Mouse (Mus musculus): ENCODE results near the gene Ralgps1.

DNA sequence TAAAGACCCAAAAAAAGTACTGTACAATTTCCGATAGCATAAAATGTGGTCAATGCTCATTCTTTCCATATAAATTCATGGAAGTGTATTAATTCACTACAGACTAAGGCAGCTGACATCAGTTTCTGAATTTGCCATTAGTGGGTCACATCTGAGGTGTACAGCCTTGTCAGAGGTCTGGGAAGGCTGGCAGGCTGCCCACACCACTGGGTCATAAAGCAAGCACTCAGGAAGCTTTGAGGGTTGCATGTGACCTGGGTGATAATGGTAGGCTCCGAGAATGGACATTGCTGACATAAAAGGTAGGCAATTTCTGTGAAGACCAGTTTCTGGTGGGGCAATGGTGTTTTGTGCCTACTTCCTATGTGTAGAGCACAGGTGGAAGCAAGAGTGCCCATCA is 183.4 kb downstream of the Ralgps1 start:
- TF ChIP-seq POLR2A (IDR thresholded peaks at IDR 0.05; ENCODE audit: extremely low read depth, insufficient read depth, low read length), result no peak
- TF ChIP-seq CTCF (IDR thresholded peaks at IDR 0.05; ENCODE audit: extremely low read depth, insufficient read depth, low read length), result no peak
